Mouse (Mus musculus): ENCODE results near the gene Mrps26.

DNA sequence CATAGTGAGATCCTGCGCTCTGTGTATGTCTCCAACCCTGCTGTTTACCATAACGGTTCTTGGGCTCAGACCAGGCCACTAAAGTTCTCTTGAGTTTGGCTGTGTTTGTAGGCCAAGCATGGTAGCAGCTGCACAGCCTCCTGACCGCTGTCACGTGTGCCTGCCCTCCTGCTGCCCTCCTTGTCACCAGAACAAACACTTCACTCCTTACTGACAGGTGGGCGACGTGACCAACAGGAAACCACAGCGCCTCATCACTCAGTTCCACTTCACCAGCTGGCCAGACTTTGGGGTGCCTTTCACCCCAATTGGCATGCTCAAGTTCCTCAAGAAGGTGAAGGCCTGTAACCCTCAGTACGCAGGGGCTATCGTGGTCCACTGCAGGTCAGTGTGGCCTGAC is 23.3 kb upstream of the Mrps26 start:
- TF ChIP-seq CTCF (IDR thresholded peaks at IDR 0.05; ENCODE audit: extremely low read depth, insufficient read length, insufficient replicate concordance, low read depth, low read length) (no peak), POLR2A (IDR thresholded peaks at IDR 0.05; ENCODE audit: low read depth, low read length) (no peak)

All from small intestine, adult 2 months (tissue).